Mouse (Mus musculus) megakaryocyte-erythroid progenitor cell, adult 5-6 weeks (primary cell): ENCODE data around the gene Spg20. TPM values are rescaled to one million over a fixed set of nuclear protein-coding genes. Genes with fewer than 3 reads are reported as not detected.

Experiments used
- ATAC-seq: replicated peaks from 2 replicates; pipeline ENCODE4 v1.8.0; 2016; ENCODE audit warnings: mild to moderate bottlenecking, inconsistent platforms; ENCODE audit not compliant: severe bottlenecking, poor library complexity, low FRiP score, low TSS enrichment
- total RNA-seq, 2 experiments: library from RNA; stranded (forward) in 1 of 2; stranded (reverse) in 1 of 2; fragments of 200-1000, 215-1000 nt in 1 of 2; fragments of >200 nt in 1 of 2; fragmentation: Nextera tagmentation in 1 of 2; gene quantifications; 2 replicates each; pipeline ENCODE4 v1.2.3; 2014 to 2017

Gene Spg20
- total RNA-seq (2014; fragmentation: Nextera tagmentation) (12.3 and 16.4 TPM in 2 replicates), total RNA-seq (2017) (32.3 and 33.2 TPM in 2 replicates)

DNA sequence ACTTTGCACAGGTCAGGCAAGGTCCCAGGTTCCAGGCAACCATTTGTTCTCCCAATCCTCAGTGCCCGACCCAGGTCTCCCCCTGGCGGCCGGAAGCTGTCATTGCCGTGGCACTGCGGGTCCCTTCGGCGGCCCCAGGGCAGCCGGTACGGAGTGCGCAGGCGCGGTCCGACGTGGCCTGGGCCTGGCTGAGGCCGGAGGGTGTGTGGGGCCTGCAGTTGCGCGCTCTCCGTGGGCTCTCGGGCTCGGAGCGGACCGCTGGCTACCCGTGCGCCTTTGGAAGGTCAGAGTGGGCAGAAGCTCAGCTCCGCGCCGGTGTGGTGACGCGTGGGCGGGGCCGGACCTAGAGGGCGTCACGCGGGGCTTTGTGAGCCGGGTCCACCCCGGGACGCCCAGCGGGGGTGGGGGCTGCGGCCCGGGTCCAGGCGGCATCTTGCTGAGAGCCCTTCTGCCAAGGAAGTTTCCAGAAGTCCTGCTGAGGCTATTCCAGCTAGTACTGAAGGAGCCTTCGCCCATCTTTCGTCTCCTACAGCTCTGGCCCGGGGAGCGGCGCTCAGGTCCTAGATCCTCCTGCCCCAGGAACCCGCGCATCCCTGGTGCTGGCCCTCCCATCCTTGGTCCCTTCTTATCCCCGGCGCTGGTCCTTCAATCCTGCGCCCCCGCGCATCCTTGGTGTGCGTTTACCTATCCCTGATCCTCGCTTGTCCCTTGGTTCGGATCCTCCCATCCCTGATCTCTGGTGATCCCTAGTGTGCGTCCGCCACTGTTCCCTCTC is at the start of gene Spg20:
Gene Spg20, plus strand, starts transcription at position 174 of the 775 bp plus-strand sequence.
- ATAC-seq = peak; percentile 91

DNA sequence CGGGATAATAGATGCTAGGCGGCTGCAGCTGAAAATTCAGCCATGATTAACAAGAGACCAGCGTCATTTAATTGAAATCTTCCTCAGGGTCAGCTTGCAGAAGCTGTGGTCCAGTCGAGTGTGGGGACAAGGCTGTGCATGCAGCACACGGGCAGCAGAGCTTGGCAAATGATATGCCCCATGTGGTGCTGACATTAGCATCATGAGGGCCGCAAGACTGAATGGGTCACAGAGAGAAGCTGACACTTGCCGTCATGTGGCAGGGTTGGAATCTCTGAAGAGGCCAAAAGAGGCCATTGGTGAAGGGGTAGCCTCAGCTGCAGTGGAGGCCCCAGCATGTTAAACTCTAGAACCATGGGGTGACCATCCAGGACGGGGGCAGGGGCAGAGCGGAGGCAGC is 49.3 kb upstream of the Spg20 start:
- no peak for ATAC-seq

DNA sequence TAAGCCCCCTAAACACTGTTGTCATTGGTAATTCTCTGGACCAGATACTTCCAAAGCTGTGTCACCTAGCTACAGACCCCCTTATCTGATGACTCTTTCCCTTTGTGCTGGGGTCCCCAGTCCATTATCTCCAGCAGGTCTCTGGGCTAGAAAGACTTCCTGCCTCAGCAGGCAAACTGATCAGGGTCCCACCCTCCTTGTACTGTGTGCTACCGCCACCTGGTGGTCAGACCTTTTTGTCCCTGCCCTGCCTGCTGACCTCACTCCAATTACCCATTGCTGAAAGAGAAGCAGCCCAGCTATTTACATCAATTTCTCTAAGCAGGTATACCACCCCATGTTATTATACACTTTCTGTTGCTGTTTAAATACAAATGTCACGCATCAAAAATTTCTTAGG is 47.5 kb upstream of the Spg20 start:
- ATAC-seq = peak; percentile 80; the same call in 1 of the 2 replicates

DNA sequence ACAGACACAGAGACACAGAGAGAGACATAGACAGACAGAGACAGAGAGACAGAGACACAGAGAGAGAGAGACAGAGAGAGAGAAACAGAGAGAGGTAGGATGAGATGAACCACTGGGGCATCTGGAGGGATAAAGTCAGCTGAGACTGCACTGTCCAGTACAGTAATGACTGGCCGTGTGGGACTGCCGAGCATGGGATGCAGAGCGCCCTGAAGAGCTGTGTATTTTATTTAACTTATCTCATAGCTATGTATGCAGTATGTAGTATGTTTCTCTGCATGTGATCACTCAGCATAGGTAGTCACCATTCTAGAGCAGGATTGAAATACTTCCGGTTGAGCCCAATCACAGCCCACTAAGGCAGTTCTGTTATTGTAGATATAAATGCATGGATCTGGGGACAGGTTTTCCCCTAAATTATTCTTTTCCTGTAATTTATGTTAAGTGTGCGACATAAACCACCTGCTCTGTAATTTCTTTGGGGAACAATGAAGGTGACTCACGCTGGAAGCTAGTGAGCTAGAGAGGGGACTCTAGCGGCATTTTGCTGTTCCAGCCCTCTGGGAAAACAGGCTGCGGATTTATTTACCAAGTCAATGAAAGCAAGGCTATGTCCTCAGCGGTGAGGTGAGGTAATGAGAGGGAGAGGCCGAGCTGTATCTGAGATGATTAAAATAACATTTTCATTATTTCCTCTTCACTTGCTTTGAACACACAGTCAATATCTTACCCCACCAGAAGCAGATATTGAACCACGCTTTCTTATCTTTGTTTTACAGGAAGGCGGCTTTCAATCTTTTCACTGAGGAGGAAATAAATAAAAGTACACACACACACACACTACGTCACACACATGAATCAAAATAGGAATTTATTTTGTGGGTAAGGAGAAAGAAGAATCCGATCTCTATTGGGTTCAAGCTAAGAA is 45.9 kb upstream of the Spg20 start:
- ATAC-seq = no peak

DNA sequence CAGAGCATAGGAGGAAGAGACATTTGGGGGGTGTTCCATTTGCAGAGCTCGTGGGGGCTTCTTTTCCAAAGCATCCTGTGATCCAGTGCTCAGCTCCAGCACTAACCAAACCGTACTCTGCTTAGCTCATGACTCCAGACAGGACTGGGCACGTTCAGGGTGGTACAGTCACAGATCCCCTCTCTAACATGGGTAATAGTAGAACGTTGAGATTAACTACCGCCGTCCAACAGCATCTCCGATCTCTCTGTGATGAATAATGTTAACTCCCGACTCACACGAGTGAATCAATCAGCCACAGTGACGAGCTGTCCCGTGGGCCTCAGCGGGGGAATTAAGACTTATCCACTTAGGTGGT is 45.3 kb upstream of the Spg20 start:
- no peak for ATAC-seq

DNA sequence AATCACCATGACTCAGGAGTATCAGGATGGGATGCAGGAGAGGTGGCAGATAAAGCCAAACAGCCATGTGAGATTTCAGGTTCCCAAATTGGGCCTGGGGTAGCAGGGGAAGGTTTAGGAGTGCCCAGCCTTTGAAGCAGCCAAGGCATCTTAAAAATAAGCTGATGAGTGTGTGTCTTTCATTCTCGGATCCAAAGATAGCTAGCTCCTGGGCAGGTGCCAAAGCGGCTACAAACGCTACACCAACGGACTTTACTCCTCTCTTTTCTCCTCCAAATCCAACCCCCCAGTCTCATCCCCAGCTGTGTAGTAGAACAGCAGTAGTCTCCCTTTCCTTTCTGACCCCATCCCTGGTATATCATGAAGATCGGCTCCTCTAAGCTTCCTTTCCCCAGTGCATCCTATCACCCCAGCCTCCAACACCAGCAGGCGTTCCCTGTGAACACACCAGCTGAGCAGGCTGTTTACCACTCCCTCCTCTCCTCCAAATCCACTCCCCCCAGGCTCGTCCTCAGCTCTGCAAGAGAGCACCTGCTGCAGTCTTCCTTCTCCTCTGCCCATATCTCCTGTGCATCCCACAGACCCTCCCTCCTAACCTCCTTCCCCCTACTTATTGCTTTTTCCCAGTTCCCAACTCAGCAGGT is 44.0 kb upstream of the Spg20 start:
- ATAC-seq = no peak

DNA sequence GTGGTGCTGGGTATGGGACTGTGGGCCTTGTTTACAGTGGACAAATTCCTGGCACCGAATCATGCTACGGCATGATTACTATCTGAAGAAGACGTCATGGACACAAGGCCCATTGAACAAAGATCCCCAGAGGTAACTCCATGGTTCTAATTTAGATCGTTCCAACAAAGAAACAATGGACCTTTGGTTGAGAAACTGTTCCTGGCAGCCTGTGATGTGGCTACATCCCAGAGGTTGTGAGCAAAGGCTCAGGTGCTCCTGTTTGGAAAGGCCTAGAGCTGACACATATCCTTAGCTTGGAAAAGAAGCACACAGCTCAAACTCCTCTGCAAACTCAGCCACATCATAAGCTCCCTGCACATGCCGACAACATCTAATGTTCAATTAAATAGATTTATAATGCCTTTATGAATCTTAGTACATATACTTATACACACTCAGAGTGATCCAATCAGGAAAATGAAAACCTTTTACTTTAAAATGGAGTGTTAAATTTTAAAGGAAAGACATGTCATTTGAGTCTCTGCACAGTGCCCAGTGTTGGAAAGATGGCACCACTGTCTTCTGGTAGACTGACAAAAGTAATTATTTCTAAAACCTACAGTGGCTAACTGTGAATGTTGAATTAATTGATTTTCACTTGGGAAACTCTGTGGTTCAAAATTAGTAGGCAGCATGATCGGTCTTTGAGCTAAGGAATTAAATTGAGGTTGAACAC is 37.2 kb upstream of the Spg20 start:
- ATAC-seq = no peak

DNA sequence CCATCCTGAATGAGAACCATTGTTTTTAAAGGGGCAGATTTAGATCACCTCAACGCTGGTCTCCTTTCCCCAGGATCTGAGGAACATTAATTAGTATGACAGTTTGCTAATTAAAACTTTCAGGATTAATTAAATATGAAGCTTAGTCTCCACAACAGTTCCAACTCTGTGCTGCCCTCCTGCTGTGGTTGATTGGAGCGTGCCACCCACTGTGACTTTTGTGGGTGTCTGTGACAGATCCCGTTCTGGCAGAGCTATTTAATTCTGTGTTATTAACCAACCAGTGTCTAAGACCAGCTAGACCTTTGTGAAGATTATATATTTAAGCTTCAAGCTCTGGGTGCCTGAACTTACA is 36.6 kb upstream of the Spg20 start:
- no peak for ATAC-seq

DNA sequence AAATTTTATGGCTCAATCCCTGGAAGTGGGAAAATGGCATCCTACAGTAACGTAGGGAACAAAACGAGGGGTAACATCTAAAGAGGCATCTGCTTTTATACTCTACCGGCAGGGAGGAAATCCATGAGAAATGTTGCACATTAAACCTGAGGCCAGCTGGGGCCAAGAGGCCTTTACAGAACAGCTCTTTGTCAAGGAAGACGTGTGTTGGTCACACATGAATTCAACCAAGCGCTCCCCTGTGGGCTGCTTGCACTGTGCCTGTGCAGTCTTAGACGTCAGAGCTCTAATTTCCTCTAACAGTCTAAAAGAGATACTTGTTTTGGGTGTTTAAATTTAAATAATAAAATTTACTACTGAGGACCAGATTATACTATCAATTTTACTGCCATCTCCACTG is 33.7 kb upstream of the Spg20 start:
- ATAC-seq = no peak

DNA sequence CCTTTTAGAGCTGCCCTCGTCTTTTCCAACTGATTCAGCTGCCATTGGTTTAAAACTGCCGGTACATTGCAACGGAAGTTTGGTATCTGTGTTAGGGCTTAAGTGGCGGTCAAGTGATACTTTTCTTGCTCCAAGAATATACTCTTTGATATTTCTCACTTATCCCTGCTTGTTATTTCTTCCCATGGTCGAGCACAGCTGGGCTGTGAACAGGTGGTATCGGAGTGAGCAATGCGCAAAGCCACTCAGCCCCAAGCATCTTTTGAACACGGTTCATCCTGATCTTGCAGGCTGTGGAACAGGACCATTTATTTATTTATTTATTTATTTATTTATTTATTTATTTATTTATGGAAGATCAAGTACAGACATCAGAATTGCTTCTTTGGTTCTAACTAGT is 32.3 kb upstream of the Spg20 start:
- no peak for ATAC-seq

DNA sequence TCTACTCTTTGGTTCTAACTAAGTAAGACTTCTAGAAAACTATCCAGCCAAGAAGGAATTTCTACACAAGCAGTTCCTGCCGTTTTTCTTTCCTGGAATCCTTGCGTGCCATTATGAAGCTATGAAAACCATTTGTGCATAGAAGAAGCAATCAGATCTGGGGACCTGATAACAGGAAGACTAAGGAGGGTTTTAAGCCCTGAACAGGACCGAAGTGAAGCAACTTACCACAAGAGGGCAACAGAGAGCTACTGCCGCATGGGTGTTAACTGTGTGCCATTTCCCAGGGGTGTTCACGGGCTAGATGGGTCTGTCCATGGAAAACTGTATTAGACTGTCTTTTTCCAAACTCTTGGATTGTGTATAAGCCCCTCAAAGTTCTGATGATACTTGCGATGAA is 31.9 kb upstream of the Spg20 start:
- peak; percentile 94 for ATAC-seq

DNA sequence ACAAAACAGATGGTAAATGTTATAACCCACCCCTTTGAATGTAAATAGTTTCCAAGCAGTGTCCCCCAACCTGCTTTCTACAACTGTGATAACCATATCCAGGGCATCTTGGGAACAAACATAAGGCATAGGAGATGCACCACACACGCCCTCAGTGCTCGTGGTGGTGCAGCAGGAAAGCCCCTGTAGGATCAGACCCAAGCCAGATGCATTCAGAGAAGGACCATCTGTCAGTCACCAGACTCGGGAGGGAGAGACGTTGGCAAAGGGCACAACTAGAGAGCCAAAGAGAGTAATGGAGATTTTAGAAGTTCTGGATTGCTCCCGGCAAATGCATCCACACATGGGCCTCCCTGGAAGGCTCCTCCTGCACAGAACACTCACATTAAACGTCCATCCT is 27.1 kb upstream of the Spg20 start:
- no peak for ATAC-seq

DNA sequence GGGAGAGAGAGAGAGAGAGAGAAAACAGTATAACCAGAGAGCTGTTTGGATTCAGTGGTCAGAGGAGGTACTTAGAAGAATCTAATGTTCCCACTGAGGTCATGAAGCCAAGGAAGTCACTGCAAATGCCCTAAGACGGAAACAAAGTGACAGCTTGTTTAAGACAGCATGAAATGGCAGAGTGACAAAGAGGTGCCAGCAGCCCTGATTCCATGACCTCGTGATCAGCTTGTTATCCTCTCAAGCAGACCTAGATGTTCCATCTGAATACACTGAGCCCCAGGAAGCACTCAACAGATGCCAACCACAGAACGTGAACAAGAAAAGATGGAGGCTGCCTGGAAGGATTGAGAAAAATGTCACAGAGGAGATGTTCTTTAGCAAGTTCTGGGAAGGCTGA is 26.2 kb upstream of the Spg20 start:
- ATAC-seq = no peak

DNA sequence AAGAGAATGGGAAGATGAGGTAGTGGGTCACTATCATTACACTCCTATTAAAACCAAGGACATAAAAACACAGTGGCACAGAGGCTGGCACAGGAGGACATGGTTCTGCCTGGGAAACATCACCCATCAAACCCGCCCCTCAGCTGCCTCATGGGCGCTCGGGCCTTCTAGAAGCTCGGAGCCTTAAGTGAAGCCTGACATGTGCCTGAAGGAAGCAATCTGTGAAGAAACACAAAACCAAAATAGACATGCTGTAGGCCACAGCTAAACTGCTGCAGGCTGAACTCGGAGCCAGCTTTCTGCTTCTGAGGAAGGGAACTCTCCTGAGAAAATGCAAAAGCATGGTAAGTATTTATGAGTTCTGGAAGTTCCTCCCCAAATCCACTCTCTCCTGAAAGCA is 25.0 kb upstream of the Spg20 start:
- no peak for ATAC-seq

DNA sequence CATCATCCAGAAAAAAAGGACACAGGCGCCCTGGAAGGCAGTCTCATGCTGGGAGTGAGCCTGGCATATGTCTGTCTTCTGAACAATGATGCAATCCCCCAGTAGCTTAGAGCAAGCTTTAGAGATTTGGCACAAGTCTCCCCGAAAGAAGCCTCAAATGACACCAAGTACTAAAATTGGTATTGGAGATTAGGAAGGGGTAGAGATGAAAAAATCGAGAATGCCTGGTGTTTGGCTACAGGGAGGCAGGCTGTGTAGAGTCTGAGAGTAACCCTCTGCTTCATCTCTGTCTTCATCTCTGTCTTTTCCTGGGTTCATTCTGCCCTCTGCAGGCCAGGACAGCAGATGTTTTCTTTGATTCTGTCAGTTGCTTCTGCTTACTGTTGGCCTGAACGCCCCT is 24.5 kb upstream of the Spg20 start:
- no peak for ATAC-seq

DNA sequence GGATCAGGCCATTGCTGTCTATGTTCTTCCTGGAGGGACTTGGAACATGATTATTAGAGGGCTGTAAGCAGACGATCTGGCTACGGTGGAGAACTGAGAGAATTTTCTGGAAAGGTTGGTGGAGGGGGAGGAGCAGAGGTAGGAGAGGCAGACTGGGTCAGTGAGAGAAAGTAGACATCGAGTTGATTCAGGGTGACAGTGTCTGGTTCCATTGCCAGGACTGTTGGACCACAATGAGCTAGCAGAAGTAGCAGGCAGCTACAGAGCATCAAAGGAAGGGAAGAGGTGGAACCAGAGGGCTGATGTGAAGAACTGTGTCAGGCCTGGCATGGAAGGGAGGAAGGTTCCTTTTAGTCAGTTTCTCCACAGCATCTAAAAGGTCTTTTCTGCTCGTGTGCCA is 23.5 kb upstream of the Spg20 start:
- no peak for ATAC-seq

DNA sequence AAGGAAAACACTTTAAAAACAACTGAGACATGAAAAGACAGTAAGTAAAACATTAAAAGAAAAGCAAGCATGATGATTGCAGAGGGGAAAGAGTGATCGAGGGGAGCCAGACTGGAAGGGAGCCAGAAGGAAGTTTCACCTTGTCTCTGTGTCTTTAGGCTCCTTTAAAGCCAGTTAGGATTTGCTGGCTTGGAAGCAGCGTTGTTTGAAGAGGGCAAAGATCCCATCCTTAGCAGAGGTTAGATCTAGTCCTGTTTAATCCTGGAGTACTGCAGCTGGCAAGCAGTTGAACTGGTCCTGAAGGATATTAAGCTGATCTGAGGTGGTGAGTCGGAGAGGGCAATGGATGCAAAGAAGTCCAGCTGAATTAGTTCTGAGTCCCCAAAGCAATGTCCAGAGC is 23.1 kb upstream of the Spg20 start:
- ATAC-seq = no peak

DNA sequence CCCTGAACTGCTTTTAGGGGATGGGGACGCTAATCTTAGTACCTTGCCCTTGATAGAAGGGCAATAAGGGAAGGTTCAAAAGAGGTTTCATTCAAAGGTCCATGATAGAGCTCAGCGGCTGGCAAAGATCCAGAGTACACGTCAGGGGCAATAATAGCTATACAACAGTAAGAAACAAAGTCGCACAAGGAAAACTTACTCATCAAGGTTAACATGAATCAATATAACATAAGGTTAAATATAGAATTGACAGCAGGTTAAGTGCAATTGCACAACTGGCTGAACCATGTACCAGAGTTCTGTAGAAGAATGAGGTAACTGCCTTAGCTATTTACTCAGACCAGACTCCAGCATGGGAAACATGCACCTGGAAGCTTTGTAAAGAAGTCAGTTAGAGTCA is 22.6 kb upstream of the Spg20 start:
- no peak for ATAC-seq

DNA sequence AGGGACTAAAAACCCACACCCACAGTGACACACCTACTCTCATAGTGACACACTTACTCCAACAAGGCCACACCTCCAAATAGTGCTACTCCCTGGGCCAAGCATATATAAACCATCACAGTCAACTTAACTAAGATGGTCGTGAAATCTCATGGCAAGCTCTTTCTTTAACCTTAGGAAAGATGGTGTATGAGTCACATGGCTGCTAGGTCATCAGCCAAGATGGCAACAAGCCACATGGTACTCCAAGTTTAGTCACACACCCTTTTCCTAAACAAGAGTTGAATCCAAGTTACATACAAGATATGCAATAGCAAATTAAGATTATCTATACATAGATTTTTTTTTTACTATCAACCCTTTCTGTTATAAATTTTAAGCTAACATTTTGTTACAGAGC is 18.7 kb upstream of the Spg20 start:
- no peak for ATAC-seq
